Mouse (Mus musculus): ENCODE data around the gene Otud7a. TPM values are rescaled to one million over a fixed set of nuclear protein-coding genes. Genes with fewer than 3 reads are reported as not detected.
A peak's percentile ranks its signal among the peaks of the same experiment; 100 is the strongest.

The Otud7a gene
- total and polyA plus RNA-seq, 2 experiments from 2014 or later: 4.2 to 20.8 TPM

- TF ChIP-seq CTCF (IDR thresholded peaks at IDR 0.05): no peak
- H3K4me1 ChIP-seq (ENCODE audit: insufficient read depth, low read length): no peaks in the 10 kb centered on the region
- WGBS: 79% methylated on average over 1 of the region's 1 CpGs
- DNase-seq (ENCODE audit: low spot score) (no peak), ATAC-seq (ENCODE audit: low FRiP score) (no peak)
- no peak overlapping the region for H3K27ac ChIP-seq (ENCODE audit: low read depth, low read length)
- H3K9ac ChIP-seq (replicated peaks; ENCODE audit: low read length, poor library complexity, severe bottlenecking): no peak overlapping the region
- H3K36me3 ChIP-seq (ENCODE audit: insufficient read depth, low read length): no peaks in the 10 kb centered on the region
- H3K27me3 ChIP-seq (ENCODE audit: insufficient read depth, low read length): no peaks in the 10 kb centered on the region
- no peaks in the 10 kb centered on the region for H3K9me3 ChIP-seq (ENCODE audit: low read length)
- no peak overlapping the region for H3K4me3 ChIP-seq (ENCODE audit: low read depth, low read length)
- H3K4me2 ChIP-seq (ENCODE audit: low read depth, low read length, poor library complexity, severe bottlenecking): no peak overlapping the region
Observed at GRCm38 (mm10) chr7:63559679-63560078, 115.1 kb downstream of the Otud7a start.

GRCm38 (mm10) chr7:63583310-63583709 is 138.8 kb downstream of the Otud7a start:
- no peak overlapping the region for H3K27ac ChIP-seq (ENCODE audit: low read depth, low read length)
- H3K9ac ChIP-seq (replicated peaks; ENCODE audit: low read length, poor library complexity, severe bottlenecking): no peak overlapping the region
- H3K4me1 ChIP-seq (ENCODE audit: insufficient read depth, low read length): no peaks in the 10 kb centered on the region
- no peak for DNase-seq (ENCODE audit: low spot score)
- H3K9me3 ChIP-seq (ENCODE audit: low read length): no peaks in the 10 kb centered on the region
- no peak overlapping the region for H3K4me2 ChIP-seq (ENCODE audit: low read depth, low read length, poor library complexity, severe bottlenecking)
- no peak for TF ChIP-seq CTCF (IDR thresholded peaks at IDR 0.05)
- H3K27me3 ChIP-seq (ENCODE audit: insufficient read depth, low read length): no peaks in the 10 kb centered on the region
- H3K4me3 ChIP-seq (ENCODE audit: low read depth, low read length): no peak overlapping the region
- no peaks in the 10 kb centered on the region for H3K36me3 ChIP-seq (ENCODE audit: insufficient read depth, low read length)
- no peak for ATAC-seq (ENCODE audit: low FRiP score)
- 74% methylated on average over 2 of the region's 2 CpGs for WGBS

GRCm38 (mm10) chr7:63586184-63586870 is 141.8 kb downstream of the Otud7a start:
- Histone ChIP-seq H3K4me2 (ENCODE audit: low read depth, low read length, poor library complexity, severe bottlenecking) (no peak overlapping the region), H3K9ac (replicated peaks; ENCODE audit: low read length, poor library complexity, severe bottlenecking) (no peak overlapping the region), H3K27ac (ENCODE audit: low read depth, low read length) (no peak overlapping the region), H3K4me1 (ENCODE audit: insufficient read depth, low read length) (no peaks in the 10 kb centered on the region), H3K9me3 (ENCODE audit: low read length) (no peaks in the 10 kb centered on the region), H3K4me3 (ENCODE audit: low read depth, low read length) (no peak overlapping the region), H3K27me3 (ENCODE audit: insufficient read depth, low read length) (no peaks in the 10 kb centered on the region), H3K36me3 (ENCODE audit: insufficient read depth, low read length) (no peaks in the 10 kb centered on the region)
- DNase-seq (ENCODE audit: low spot score) (peak; percentile 26), ATAC-seq (ENCODE audit: low FRiP score) (no peak)
- peak; percentile 45 for TF ChIP-seq CTCF (IDR thresholded peaks at IDR 0.05)
- WGBS: 62% methylated on average over 2 of the region's 2 CpGs

GRCm38 (mm10) chr7:63590305-63590704 is 145.8 kb downstream of the Otud7a start:
- DNase-seq (ENCODE audit: low spot score): no peak
- Histone ChIP-seq H3K27me3 (ENCODE audit: insufficient read depth, low read length) (no peaks in the 10 kb centered on the region), H3K4me2 (ENCODE audit: low read depth, low read length, poor library complexity, severe bottlenecking) (no peak overlapping the region), H3K36me3 (ENCODE audit: insufficient read depth, low read length) (no peaks in the 10 kb centered on the region), H3K4me1 (ENCODE audit: insufficient read depth, low read length) (no peaks in the 10 kb centered on the region), H3K4me3 (ENCODE audit: low read depth, low read length) (no peak overlapping the region), H3K9me3 (ENCODE audit: low read length) (no peaks in the 10 kb centered on the region), H3K27ac (ENCODE audit: low read depth, low read length) (no peak overlapping the region), H3K9ac (replicated peaks; ENCODE audit: low read length, poor library complexity, severe bottlenecking) (no peak overlapping the region)
- no peak for ATAC-seq (ENCODE audit: low FRiP score)
- TF ChIP-seq CTCF (IDR thresholded peaks at IDR 0.05): peak; percentile 32
- WGBS: 73% methylated on average over 2 of the region's 2 CpGs

GRCm38 (mm10) chr7:63591322-63591721 is 146.8 kb downstream of the Otud7a start:
- WGBS: 63% methylated on average over 4 of the region's 4 CpGs
- Histone ChIP-seq H3K36me3 (ENCODE audit: insufficient read depth, low read length) (no peaks in the 10 kb centered on the region), H3K4me3 (ENCODE audit: low read depth, low read length) (no peak overlapping the region), H3K4me1 (ENCODE audit: insufficient read depth, low read length) (no peaks in the 10 kb centered on the region), H3K27me3 (ENCODE audit: insufficient read depth, low read length) (no peaks in the 10 kb centered on the region), H3K27ac (ENCODE audit: low read depth, low read length) (no peak overlapping the region), H3K9me3 (ENCODE audit: low read length) (no peaks in the 10 kb centered on the region), H3K4me2 (ENCODE audit: low read depth, low read length, poor library complexity, severe bottlenecking) (no peak overlapping the region), H3K9ac (replicated peaks; ENCODE audit: low read length, poor library complexity, severe bottlenecking) (no peak overlapping the region)
- TF ChIP-seq CTCF (IDR thresholded peaks at IDR 0.05): no peak
- ATAC-seq (ENCODE audit: low FRiP score) (no peak), DNase-seq (ENCODE audit: low spot score) (no peak)

GRCm38 (mm10) chr7:63592061-63592460 is 147.5 kb downstream of the Otud7a start:
- no peaks in the 10 kb centered on the region for H3K4me1 ChIP-seq (ENCODE audit: insufficient read depth, low read length)
- TF ChIP-seq CTCF (IDR thresholded peaks at IDR 0.05): no peak
- H3K36me3 ChIP-seq (ENCODE audit: insufficient read depth, low read length): no peaks in the 10 kb centered on the region
- no peak overlapping the region for H3K9ac ChIP-seq (replicated peaks; ENCODE audit: low read length, poor library complexity, severe bottlenecking)
- H3K9me3 ChIP-seq (ENCODE audit: low read length): no peaks in the 10 kb centered on the region
- H3K4me2 ChIP-seq (ENCODE audit: low read depth, low read length, poor library complexity, severe bottlenecking): no peak overlapping the region
- no peaks in the 10 kb centered on the region for H3K27me3 ChIP-seq (ENCODE audit: insufficient read depth, low read length)
- H3K4me3 ChIP-seq (ENCODE audit: low read depth, low read length): no peak overlapping the region
- H3K27ac ChIP-seq (ENCODE audit: low read depth, low read length): no peak overlapping the region
- ATAC-seq (ENCODE audit: low FRiP score) (no peak), DNase-seq (ENCODE audit: low spot score) (no peak)
- WGBS: 76% methylated on average over 3 of the region's 3 CpGs
